Mouse (Mus musculus) thymus, adult 2 months (tissue): ENCODE measurements around the gene Dcun1d3. TPM values are rescaled to one million over a fixed set of nuclear protein-coding genes. Genes with fewer than 3 reads are reported as not detected.
A peak's percentile ranks its signal among the peaks of the same experiment; 100 is the strongest.

Source experiments
- DNase-seq: peaks from one replicate; pipeline ENCODE4 v3.0.0; 2021
- H3K27ac ChIP-seq: fragments of 200-500 bp; 2 replicates; pipeline ENCODE4 v1.5.1; 2012; ENCODE audit warnings: low read length, control low read depth; ENCODE audit not compliant: control insufficient read depth, insufficient read depth
- H3K27me3 ChIP-seq: fragments of 200-500 bp; 2 replicates; pipeline ENCODE4 v1.6.1; 2012; ENCODE audit warnings: mild to moderate bottlenecking, low read length, moderate library complexity, mixed read lengths; ENCODE audit not compliant: control insufficient read depth, insufficient read depth
- H3K36me3 ChIP-seq: fragments of 200-500 bp; 2 replicates; pipeline ENCODE4 v1.6.1; 2012; ENCODE audit warnings: mild to moderate bottlenecking, low read length, moderate library complexity; ENCODE audit not compliant: control insufficient read depth, insufficient read depth
- H3K4me1 ChIP-seq: fragments of 200-500 bp; replicated peaks from 2 replicates; pipeline ENCODE4 v1.6.1; 2012; ENCODE audit warnings: low read length; ENCODE audit not compliant: control insufficient read depth, insufficient read depth
- H3K4me3 ChIP-seq: fragments of 200-500 bp; 2 replicates; pipeline ENCODE4 v1.5.1; 2012; ENCODE audit warnings: mild to moderate bottlenecking, low read length, control low read depth, moderate library complexity; ENCODE audit not compliant: control insufficient read depth, insufficient read depth
- CTCF ChIP-seq: fragments of 200-500 bp; IDR thresholded peaks from 2 replicates; pipeline ENCODE4 v1.5.1; 2012; ENCODE audit warnings: mild to moderate bottlenecking, control low read depth, low read length, moderate library complexity, borderline replicate concordance; ENCODE audit not compliant: control insufficient read depth, poor library complexity, insufficient read depth; ENCODE audit errors: extremely low read depth
- POLR2A ChIP-seq: fragments of 200-500 bp; IDR thresholded peaks from 2 replicates; pipeline ENCODE4 v1.6.1; 2012; ENCODE audit warnings: mild to moderate bottlenecking, low read length, control low read depth, moderate library complexity; ENCODE audit not compliant: control insufficient read depth, poor library complexity, insufficient read depth; ENCODE audit errors: extremely low read depth
- WGBS: fragments of 180-500 bp; shearing (Covaris S2); methylation state at CpG from one replicate; pipeline ENCODE4 v1.1.7; 2018; 5-methylcytosine and 5-hydroxymethylcytosine counted together
- polyA plus RNA-seq: library from polyadenylated mRNA; depleted of rRNA; stranded (reverse); fragments of >200 nt; gene quantifications from 2 replicates; pipeline ENCODE4 v1.2.3, GENCODE M21; 2012

Dcun1d3 gene
- polyA plus RNA-seq, 1 experiment, result 4.6 TPM

DNA sequence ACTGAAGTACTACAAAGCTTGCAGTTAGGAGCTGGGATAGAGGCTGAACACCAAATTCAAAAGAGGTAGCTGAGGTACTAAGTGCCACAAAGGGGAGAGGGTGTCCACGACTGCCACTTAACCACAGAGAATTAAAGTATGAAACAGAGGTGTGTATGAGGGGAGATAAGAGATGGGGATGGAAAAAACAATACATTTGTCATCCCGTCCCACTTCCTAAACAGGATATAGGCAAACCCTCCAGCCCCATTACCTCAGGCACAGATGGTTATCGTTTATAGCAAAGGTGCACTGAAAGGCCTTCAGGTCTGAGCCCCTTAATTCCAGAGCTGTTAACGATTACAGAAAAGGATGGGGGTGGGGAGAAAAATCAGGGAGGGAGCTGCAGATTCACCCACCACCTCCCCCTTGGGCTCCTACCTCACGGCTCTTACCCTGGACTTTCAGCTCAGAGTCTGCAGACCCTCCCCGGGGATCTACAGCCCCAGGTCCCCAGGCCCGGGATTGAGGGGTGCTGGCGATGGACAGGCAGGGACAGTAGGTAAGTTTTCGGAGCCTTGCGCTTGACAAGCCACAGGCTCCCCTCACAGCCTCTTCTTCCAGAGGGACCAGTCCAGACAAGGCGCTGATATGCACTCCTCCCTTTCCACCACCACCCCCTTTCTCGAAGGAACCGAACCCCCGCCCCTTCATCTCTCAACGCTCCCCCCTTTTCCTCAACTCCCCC lies 1.1 kb downstream of the Dcun1d3 start:
- DNase-seq, result no peak
- H3K4me1 ChIP-seq, result peaks cover 7% of the 10 kb centered on the region
- peak overlapping the region; percentile 72 for H3K4me3 ChIP-seq
- H3K27me3 ChIP-seq, result no peaks in the 10 kb centered on the region
- H3K36me3 ChIP-seq, result no peaks in the 10 kb centered on the region
- H3K27ac ChIP-seq, result no peak overlapping the region
- 2% methylated on average over 15 of the region's 15 CpGs for WGBS
- no peak for TF ChIP-seq POLR2A

DNA sequence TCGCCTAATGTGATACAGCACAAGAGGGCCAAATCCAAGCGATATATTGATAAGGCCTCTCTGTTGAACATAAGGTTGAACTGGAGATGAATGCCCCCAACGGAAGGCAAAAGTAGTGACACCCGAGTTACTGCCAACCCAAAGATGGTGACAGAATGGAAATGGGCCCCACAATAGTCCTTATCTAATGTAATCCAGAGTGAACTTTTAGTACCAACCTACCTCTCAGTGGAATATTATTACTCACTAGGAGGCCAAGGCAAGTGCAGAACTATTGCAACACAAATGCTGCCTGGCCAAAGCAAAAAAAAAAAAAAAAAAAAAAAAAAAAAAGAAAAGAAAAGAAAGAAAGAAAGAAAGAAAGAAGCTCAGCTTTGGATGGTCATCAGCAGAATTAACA lies 3.4 kb downstream of the Dcun1d3 start:
- Histone ChIP-seq H3K27ac (no peak overlapping the region), H3K4me3 (no peak overlapping the region), H3K36me3 (no peaks in the 10 kb centered on the region), H3K4me1 (peaks cover 7% of the 10 kb centered on the region), H3K27me3 (no peaks in the 10 kb centered on the region)
- 97% methylated on average over 4 of the region's 4 CpGs for WGBS
- TF ChIP-seq POLR2A (no peak), CTCF (no peak)
- no peak for DNase-seq

DNA sequence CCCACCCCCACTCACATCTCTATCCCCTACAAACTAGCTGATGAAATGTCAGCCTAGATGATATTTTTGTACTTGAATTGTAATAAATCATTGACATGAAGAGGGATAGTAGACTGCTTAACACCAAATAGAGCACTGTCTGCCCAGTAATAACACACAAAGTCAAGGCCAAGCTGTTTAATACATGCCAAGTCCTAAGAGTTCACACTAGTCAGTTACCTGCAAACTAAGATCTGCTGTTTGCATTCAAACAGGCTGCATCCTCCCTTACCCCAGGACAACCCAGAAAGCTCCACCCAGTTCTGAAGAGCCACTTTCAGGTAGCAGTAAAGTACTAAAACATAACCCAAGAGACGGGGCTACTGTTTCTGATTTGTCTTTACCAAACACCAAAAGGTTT lies 3.9 kb downstream of the Dcun1d3 start:
- Histone ChIP-seq H3K4me1 (peaks cover 7% of the 10 kb centered on the region), H3K27ac (no peak overlapping the region), H3K27me3 (no peaks in the 10 kb centered on the region), H3K4me3 (no peak overlapping the region), H3K36me3 (no peaks in the 10 kb centered on the region)
- DNase-seq, result no peak
- WGBS, result 100% methylated on average over 1 of the region's 1 CpGs
- TF ChIP-seq POLR2A (no peak), CTCF (no peak)

GRCm38 (mm10) chr7:119887887-119888286 lies 8.2 kb downstream of the Dcun1d3 start:
- TF ChIP-seq POLR2A (no peak), CTCF (no peak)
- H3K27me3 ChIP-seq, result no peaks in the 10 kb centered on the region
- no peak overlapping the region for H3K27ac ChIP-seq
- 95% methylated on average over 4 of the region's 4 CpGs for WGBS
- no peak for DNase-seq
- H3K4me1 ChIP-seq, result no peaks in the 10 kb centered on the region
- H3K4me3 ChIP-seq, result no peak overlapping the region
- no peaks in the 10 kb centered on the region for H3K36me3 ChIP-seq

DNA sequence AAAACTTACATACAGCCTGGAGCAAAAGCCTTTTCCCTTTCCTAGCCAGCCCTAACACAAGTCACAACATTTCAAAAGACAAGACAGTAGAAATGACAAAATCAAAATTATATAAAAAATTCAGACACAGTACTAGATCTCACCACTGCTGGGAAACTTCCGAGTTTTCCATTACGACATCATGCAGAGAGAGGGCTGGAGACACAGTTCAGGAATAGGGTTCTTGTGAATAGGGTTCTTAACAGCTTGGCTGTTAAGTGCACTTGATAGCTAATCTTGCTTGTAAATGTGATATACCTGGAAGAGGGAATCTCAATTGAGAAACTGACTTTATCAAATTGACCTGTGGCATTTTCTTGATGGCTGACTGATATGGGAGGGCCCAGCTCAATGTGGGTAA lies 14.9 kb downstream of the Dcun1d3 start:
- no peak overlapping the region for H3K27ac ChIP-seq

DNA sequence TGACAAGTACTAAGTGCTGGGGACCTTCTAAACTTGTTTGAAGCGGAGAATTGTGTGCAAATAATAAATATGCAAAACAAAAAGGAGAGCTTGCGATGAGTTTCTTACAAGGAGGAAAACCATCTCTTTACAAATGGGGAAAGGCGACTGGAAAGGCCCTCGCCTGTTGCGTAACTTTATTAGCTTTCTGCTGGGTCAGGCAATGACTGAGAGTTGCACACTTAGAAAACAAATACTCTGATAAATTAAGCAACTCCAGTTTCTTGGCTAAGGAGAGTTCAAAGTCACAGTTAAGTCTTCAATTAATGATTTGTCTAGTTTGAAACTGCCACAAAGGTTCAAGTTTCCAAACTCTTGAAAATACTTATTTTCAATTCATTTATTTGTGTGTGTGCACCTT lies 15.8 kb downstream of the Dcun1d3 start:
- Histone ChIP-seq H3K27ac (no peak overlapping the region), H3K36me3 (no peaks in the 10 kb centered on the region), H3K27me3 (no peaks in the 10 kb centered on the region), H3K4me1 (no peaks in the 10 kb centered on the region), H3K4me3 (no peak overlapping the region)
- WGBS, result 95% methylated on average over 5 of the region's 5 CpGs
- no peak for TF ChIP-seq POLR2A
- no peak for TF ChIP-seq CTCF
- no peak for DNase-seq

More for the DNA sequence above, 14.9 kb downstream of the Dcun1d3 start:
- Histone ChIP-seq H3K4me3 (no peak overlapping the region), H3K27me3 (no peaks in the 10 kb centered on the region), H3K4me1 (no peaks in the 10 kb centered on the region), H3K36me3 (no peaks in the 10 kb centered on the region)
- DNase-seq, result no peak
- TF ChIP-seq CTCF, result no peak
- TF ChIP-seq POLR2A, result no peak
- WGBS, result 97% methylated on average over 2 of the region's 2 CpGs

- Histone ChIP-seq H3K4me3 (no peak overlapping the region), H3K27ac (no peak overlapping the region), H3K4me1 (no peaks in the 10 kb centered on the region), H3K27me3 (no peaks in the 10 kb centered on the region), H3K36me3 (no peaks in the 10 kb centered on the region)
- WGBS, result 88% methylated on average over 4 of the region's 4 CpGs
- TF ChIP-seq CTCF (no peak), POLR2A (no peak)
- no peak for DNase-seq
Measured at GRCm38 (mm10) chr7:119879171-119879570, 16.9 kb downstream of the Dcun1d3 start.
